Mouse (Mus musculus) E14TG2a.4 (cell line): ENCODE measurements around the gene Etfb.

Experiments used
- CTCF ChIP-seq: conservative IDR thresholded peaks from 2 replicates; pipeline ENCODE4 v1.5.1; 2014; ENCODE audit warnings: low read length
- NANOG ChIP-seq: IDR thresholded peaks from 2 replicates; pipeline ENCODE4 v1.6.1; 2014; ENCODE audit warnings: borderline replicate concordance, low read length, mixed read lengths
- POU5F1 ChIP-seq: IDR thresholded peaks from 2 replicates; pipeline ENCODE4 v1.6.1; 2014; ENCODE audit warnings: low read length, borderline replicate concordance

DNA sequence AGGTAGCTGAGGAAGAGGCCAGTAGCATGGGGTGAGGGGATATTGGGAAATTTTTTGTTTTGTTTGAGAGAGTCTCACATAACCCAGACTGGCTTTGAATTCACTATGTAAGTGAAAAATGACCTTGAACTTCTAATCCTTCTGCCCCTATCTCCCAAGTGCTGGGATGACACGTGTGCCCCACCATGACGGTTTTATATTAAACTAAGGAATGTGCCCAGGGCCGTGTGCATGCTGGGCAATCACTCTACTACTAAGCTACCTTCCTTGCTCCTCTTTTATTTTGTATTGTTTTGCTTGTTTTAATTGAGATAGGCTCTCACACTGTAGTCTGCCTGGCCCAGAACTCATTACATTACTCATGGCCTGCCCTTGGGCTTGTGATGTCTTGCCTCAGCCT lies 2.8 kb upstream of the Etfb start:
- no peak for TF ChIP-seq CTCF
- TF ChIP-seq NANOG, result no peak
- no peak for TF ChIP-seq POU5F1
